Comparison of ENCODE assay signal across 16 mouse cellular contexts in genomic region chr2:67829055-67829915, GRCm38 (mm10).
DNase-seq lines count a peak whose midpoint lies in the region; ATAC-seq and TF ChIP-seq lines count a peak whose summit lies in the region.
"Had no signal": no experiment of that assay in that cellular context is flagged by ENCODE, and none has a peak within 500 bp of the region (broad histone marks: within the 10 kb centered on the region; RNA-seq: fewer than 3 reads in every experiment).

No protein-coding gene starts in this region.

- no peak for TF ChIP-seq CTCF in MEL (IDR thresholded peaks at IDR 0.05 in 2 of 3, conservative IDR thresholded peaks at IDR 0.05 in 1 of 3; ENCODE audit: control insufficient read depth in 1 of 3, insufficient read depth in 1 of 3, low read depth in 2 of 3, low read length in 3 of 3, poor library complexity in 1 of 3, severe bottlenecking in 1 of 3)
- TF ChIP-seq CTCF in liver, embryonic 14.5 days (IDR thresholded peaks at IDR 0.05; ENCODE audit: low read depth): no peak

- ATAC-seq in liver, embryonic 14.5 days (ENCODE audit: insufficient read depth): peak; percentile 33; the same call in 1 of the 2 replicates
- no peak for ATAC-seq in frontal cortex, adult (ENCODE audit: low TSS enrichment)
- ATAC-seq: forebrain, embryonic 13.5 days had no signal

- no peak for TF ChIP-seq EP300 in MEL (IDR thresholded peaks at IDR 0.05; ENCODE audit: low read depth in 1 of 2, low read length in 2 of 2)
- TF ChIP-seq EP300 in liver, embryonic 14.5 days (IDR thresholded peaks at IDR 0.05; ENCODE audit: low read depth): no peak

- intact Hi-C loops in heart, postnatal 10 days (cut with DNase I): no loop called here
- intact Hi-C loops in heart, postnatal 14 days (cut with DNase I): no loop called here

- H3K27ac ChIP-seq in MEL (ENCODE audit: control insufficient read depth, low read depth, low read length): no peak overlapping the region
- H3K27ac ChIP-seq in liver, embryonic 14.5 days: no peak overlapping the region
- H3K27ac ChIP-seq: embryonic facial prominence, embryonic 10.5 days; forebrain, embryonic 13.5 days; heart, embryonic 15.5 days; layer of hippocampus, adult 2 months had no signal

- peak; percentile 5 to 13 for DNase-seq in heart, postnatal 10 days
- DNase-seq in heart, postnatal 14 days: no peak
- DNase-seq in MEL (ENCODE audit: low read depth, low spot score) (peak; percentile 1), NIH3T3 (ENCODE audit: low read depth) (peak; percentile 22)
- DNase-seq in liver, embryonic 14.5 days (ENCODE audit: low read depth in 3 of 3, low spot score in 3 of 3): no peak
- no peak for DNase-seq in layer of hippocampus, adult 9-11 months
- DNase-seq: adrenal gland, postnatal 25 days; cerebellum, adult 11 months; gastrocnemius, postnatal 36 days; kidney, adult 2 months; kidney, postnatal 10 days had no signal

- no peaks in the 10 kb centered on the region for H3K27me3 ChIP-seq in MEL (ENCODE audit: control insufficient read depth in 1 of 2, insufficient read depth in 2 of 2, low read length in 2 of 2)
- no peaks in the 10 kb centered on the region for H3K27me3 ChIP-seq in liver, embryonic 14.5 days (ENCODE audit: control insufficient read depth, insufficient read depth, low read length)
- H3K27me3 ChIP-seq: forebrain, embryonic 13.5 days; heart, embryonic 15.5 days had no signal

- WGBS in liver, embryonic 14.5 days (ENCODE audit: insufficient replicate concordance): 27% methylated on average over 5 of the region's 5 CpGs

- no peak overlapping the region for H3K4me3 ChIP-seq in MEL (ENCODE audit: control insufficient read depth in 1 of 2, insufficient read depth in 1 of 2, low read depth in 2 of 2, low read length in 2 of 2)
- H3K4me3 ChIP-seq in liver, embryonic 14.5 days (ENCODE audit: insufficient read depth in 1 of 2, low read depth in 2 of 2, low read length in 2 of 2): no peak overlapping the region
- H3K4me3 ChIP-seq: embryonic facial prominence, embryonic 10.5 days; forebrain, embryonic 13.5 days; heart, embryonic 15.5 days; layer of hippocampus, adult 2 months had no signal

- H3K9ac ChIP-seq in MEL (ENCODE audit: control insufficient read depth, low read depth, low read length, poor library complexity, severe bottlenecking): no peak overlapping the region
- H3K9ac ChIP-seq in liver, embryonic 14.5 days (replicated peaks): no peak overlapping the region
- H3K9ac ChIP-seq: forebrain, embryonic 13.5 days; heart, embryonic 15.5 days had no signal

- TF ChIP-seq POLR2A in MEL (IDR thresholded peaks at IDR 0.05; ENCODE audit: control insufficient read depth in 1 of 2, insufficient read depth in 1 of 2, low read depth in 1 of 2, low read length in 2 of 2, poor library complexity in 1 of 2): no peak

- H3K9me3 ChIP-seq in MEL (replicated peaks; ENCODE audit: insufficient read depth, low read length): no peaks in the 10 kb centered on the region
- no peaks in the 10 kb centered on the region for H3K9me3 ChIP-seq in liver, embryonic 14.5 days (ENCODE audit: control insufficient read depth, low read length)
- H3K9me3 ChIP-seq: embryonic facial prominence, embryonic 10.5 days; forebrain, embryonic 13.5 days; heart, embryonic 15.5 days had no signal

- H3K36me3 ChIP-seq in MEL (ENCODE audit: control insufficient read depth in 1 of 2, insufficient read depth in 2 of 2, low read length in 2 of 2): no peaks in the 10 kb centered on the region
- no peaks in the 10 kb centered on the region for H3K36me3 ChIP-seq in liver, embryonic 14.5 days (replicated peaks; ENCODE audit: control insufficient read depth, insufficient read depth, low read depth)
- H3K36me3 ChIP-seq: embryonic facial prominence, embryonic 10.5 days; heart, embryonic 15.5 days had no signal

- no peaks in the 10 kb centered on the region for H3K4me1 ChIP-seq in MEL (ENCODE audit: control insufficient read depth in 1 of 2, insufficient read depth in 2 of 2, low read length in 2 of 2)
- H3K4me1 ChIP-seq in liver, embryonic 14.5 days (replicated peaks; ENCODE audit: control insufficient read depth in 2 of 2, insufficient read depth in 2 of 2, low read length in 1 of 2): no peaks in the 10 kb centered on the region
- H3K4me1 ChIP-seq: embryonic facial prominence, embryonic 10.5 days; forebrain, embryonic 13.5 days; heart, embryonic 15.5 days had no signal

- H3K4me2 ChIP-seq in liver, embryonic 14.5 days (ENCODE audit: low read depth): no peak overlapping the region
- H3K4me2 ChIP-seq: forebrain, embryonic 13.5 days; heart, embryonic 15.5 days had no signal

- TF ChIP-seq RAD21 in MEL (IDR thresholded peaks at IDR 0.05; ENCODE audit: low read depth, low read length): no peak

- H3K79me2 ChIP-seq in MEL (ENCODE audit: control insufficient read depth, insufficient read depth, low read length, poor library complexity): no peaks in the 10 kb centered on the region

TF ChIP-seq in MEL, 35 proteins besides CTCF, POLR2A, EP300 and RAD21:
- no peak for TF ChIP-seq ELF1 (IDR thresholded peaks at IDR 0.05; ENCODE audit: low read depth, low read length)
- TF ChIP-seq MAFK (IDR thresholded peaks at IDR 0.05; ENCODE audit: borderline replicate concordance, low read depth, low read length): no peak
- no peak for TF ChIP-seq MAZ (IDR thresholded peaks at IDR 0.05; ENCODE audit: low read depth, low read length)
- no peak for TF ChIP-seq GABPA (IDR thresholded peaks at IDR 0.05; ENCODE audit: low read depth, low read length)
- no peak for TF ChIP-seq ZKSCAN1 (IDR thresholded peaks at IDR 0.05; ENCODE audit: low read depth, low read length)
- TF ChIP-seq MYC (IDR thresholded peaks at IDR 0.05; ENCODE audit: low read depth, low read length): no peak
- TF ChIP-seq KAT2A (conservative IDR thresholded peaks at IDR 0.05; ENCODE audit: low read depth, low read length): no peak
- no peak for TF ChIP-seq NRF1 (IDR thresholded peaks at IDR 0.05; ENCODE audit: insufficient read depth, low read depth, low read length, poor library complexity, severe bottlenecking)
- no peak for TF ChIP-seq MXI1 (IDR thresholded peaks at IDR 0.05; ENCODE audit: low read depth, low read length)
- TF ChIP-seq UBTF (IDR thresholded peaks at IDR 0.05; ENCODE audit: borderline replicate concordance, insufficient read depth, low read depth, low read length): no peak
- no peak for TF ChIP-seq ZMIZ1 (IDR thresholded peaks at IDR 0.05; ENCODE audit: low read depth, low read length)
- TF ChIP-seq USF1 (IDR thresholded peaks at IDR 0.05; ENCODE audit: low read depth, low read length): no peak
- no peak for TF ChIP-seq MYB (IDR thresholded peaks at IDR 0.05; ENCODE audit: low read depth, low read length)
- no peak for TF ChIP-seq ETS1 (IDR thresholded peaks at IDR 0.05; ENCODE audit: low read depth, low read length)

Comparison
In these comparisons a context has a peak if more than half of its experiments do, and no peak if none do; other contexts are left out.
1. DNase-seq: peak in heart, postnatal 10 days (2 of 2), MEL (single experiment) and NIH3T3 (single experiment); none in heart, postnatal 14 days (0 of 2), liver, embryonic 14.5 days (0 of 3) and layer of hippocampus, adult 9-11 months (single experiment).